Mouse (Mus musculus) left cerebral cortex, adult 2 months (tissue): Measurements from ENCODE around the gene Mvd. TPM values are rescaled to one million over a fixed set of nuclear protein-coding genes. Genes with fewer than 3 reads are reported as not detected.

Experiments used
- DNase-seq, 2 experiments: peaks; one replicate each; pipeline ENCODE4 v3.0.0; 2021 to 2022; ENCODE audit warnings: low spot score in 2 of 2, mixed read lengths in 1 of 2; ENCODE audit errors: extremely low spot score in 1 of 2
- H3K27ac ChIP-seq: fragments of 200-600 bp; 2 replicates; pipeline ENCODE4 v1.8.1; 2022
- H3K4me3 ChIP-seq: fragments of 200-600 bp; 2 replicates; pipeline ENCODE4 v1.8.1; 2022
- CTCF ChIP-seq: fragments of 200-600 bp; IDR thresholded peaks from 2 replicates; pipeline ENCODE4 v1.8.1; 2022; ENCODE audit warnings: antibody characterized with exemption, mild to moderate bottlenecking, moderate library complexity
- intact Hi-C: fragments of 180-260 bp; cut with DNase I; formaldehyde crosslinking; loops from one replicate; pipeline ENCODE4 v1.15.1; 2025
- total RNA-seq, 2 experiments: library from RNA; stranded (reverse); gene quantifications; 2 replicates each; pipeline ENCODE4 v1.2.3; 2021

Gene Mvd
- total RNA-seq, 2 experiments from 2014 or later = 20.8 to 25.3 TPM

- intact Hi-C loops = no loop called here
- no peak overlapping the region for H3K4me3 ChIP-seq
- H3K27ac ChIP-seq = no peak overlapping the region
- TF ChIP-seq CTCF = no peak
- DNase-seq = no peak
Observed at GRCm38 (mm10) chr8:122452154-122452553, 8.9 kb upstream of the Mvd start.

GRCm38 (mm10) chr8:122451161-122451703, 8.0 kb upstream of the Mvd start:
- TF ChIP-seq CTCF = no peak
- DNase-seq = no peak

GRCm38 (mm10) chr8:122445203-122445602, 2.0 kb upstream of the Mvd start:
- Histone ChIP-seq H3K4me3 (peak overlapping the region; percentile 69; the same call in 1 of the 2 replicates), H3K27ac (peak overlapping the region; percentile 9)
- no peak for DNase-seq
- intact Hi-C loops = no loop called here
- TF ChIP-seq CTCF = peak; percentile 7

More at GRCm38 (mm10) chr8:122451161-122451703, 8.0 kb upstream of the Mvd start:
- intact Hi-C loops = no loop called here
- no peak overlapping the region for H3K27ac ChIP-seq
- no peak overlapping the region for H3K4me3 ChIP-seq

GRCm38 (mm10) chr8:122444058-122444748, 981 bp upstream of the Mvd start:
- no peak for TF ChIP-seq CTCF
- intact Hi-C loops = loop anchor here (5.0 kb wide), 2 partner anchors 67 to 162 kb away; partner anchors contain the start of genes Zc3h18 and Zfpm1
- Histone ChIP-seq H3K27ac (peak overlapping the region; percentile 97), H3K4me3 (peak overlapping the region; percentile 69)
- DNase-seq = peak; percentile 66 to 77

- Histone ChIP-seq H3K4me3 (peak overlapping the region; percentile 69), H3K27ac (peak overlapping the region; percentile 58)
- intact Hi-C loops = loop anchor here (1.0 to 5.0 kb wide), 3 partner anchors 34 to 160 kb away; partner anchors contain the start of genes Ctu2, Rnf166, Zc3h18 and Zfpm1
- TF ChIP-seq CTCF = no peak
- DNase-seq = no peak
Observed at GRCm38 (mm10) chr8:122442781-122443180, 441 bp downstream of the Mvd start.

DNA sequence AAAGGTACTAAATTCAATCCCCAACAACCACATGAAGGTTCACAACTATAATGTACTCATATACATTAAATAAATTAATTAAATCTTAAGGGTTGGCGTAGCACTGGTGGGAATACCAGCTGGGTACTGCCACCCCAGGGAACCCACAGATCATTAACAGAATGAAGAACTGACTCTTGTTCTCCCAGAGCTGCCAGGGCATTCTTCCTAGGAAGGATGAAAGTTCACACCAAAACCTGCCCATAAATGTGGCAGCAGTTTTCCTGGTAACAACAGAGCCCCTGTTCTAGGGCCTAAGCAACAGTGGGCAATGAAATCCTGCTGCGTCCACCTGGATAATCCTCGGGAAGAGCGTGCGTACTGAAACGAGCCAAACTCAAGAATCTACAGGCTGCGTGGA, 866 bp downstream of the Mvd start:
- no peak for TF ChIP-seq CTCF
- DNase-seq = no peak
- H3K4me3 ChIP-seq = peak overlapping the region; percentile 69
- intact Hi-C loops = loop anchor here (5.0 kb wide), 2 partner anchors 65 to 160 kb away; partner anchors contain the start of genes Zc3h18 and Zfpm1
- no peak overlapping the region for H3K27ac ChIP-seq

DNA sequence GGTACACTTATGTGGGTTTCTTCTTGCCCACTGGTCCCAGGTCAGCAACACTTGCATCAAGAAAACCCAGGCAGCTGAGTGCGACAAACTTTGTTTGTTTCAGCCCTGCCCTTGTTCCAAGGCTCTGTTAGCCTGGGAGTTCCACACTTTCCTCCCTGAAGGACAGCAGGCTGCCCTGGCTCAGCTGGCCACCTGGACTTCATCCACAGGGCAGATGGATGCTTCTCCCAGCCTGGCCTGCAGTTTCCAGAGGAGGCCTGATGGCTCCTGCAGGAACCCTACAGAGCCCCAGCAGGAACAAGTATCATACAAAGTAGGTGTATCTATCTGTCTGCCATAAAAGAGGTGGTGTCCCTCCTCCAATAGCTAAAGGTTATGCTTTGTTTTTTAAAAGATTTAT, 1.9 kb downstream of the Mvd start:
- Histone ChIP-seq H3K27ac (no peak overlapping the region), H3K4me3 (no peak overlapping the region)
- intact Hi-C loops = loop anchor here (5.0 kb wide), 2 partner anchors 64 to 159 kb away; partner anchors contain the start of genes Zc3h18 and Zfpm1
- DNase-seq = no peak
- no peak for TF ChIP-seq CTCF

- intact Hi-C loops = no loop called here
- no peak overlapping the region for H3K27ac ChIP-seq
Observed at GRCm38 (mm10) chr8:122439336-122439735, 3.9 kb downstream of the Mvd start.

DNA sequence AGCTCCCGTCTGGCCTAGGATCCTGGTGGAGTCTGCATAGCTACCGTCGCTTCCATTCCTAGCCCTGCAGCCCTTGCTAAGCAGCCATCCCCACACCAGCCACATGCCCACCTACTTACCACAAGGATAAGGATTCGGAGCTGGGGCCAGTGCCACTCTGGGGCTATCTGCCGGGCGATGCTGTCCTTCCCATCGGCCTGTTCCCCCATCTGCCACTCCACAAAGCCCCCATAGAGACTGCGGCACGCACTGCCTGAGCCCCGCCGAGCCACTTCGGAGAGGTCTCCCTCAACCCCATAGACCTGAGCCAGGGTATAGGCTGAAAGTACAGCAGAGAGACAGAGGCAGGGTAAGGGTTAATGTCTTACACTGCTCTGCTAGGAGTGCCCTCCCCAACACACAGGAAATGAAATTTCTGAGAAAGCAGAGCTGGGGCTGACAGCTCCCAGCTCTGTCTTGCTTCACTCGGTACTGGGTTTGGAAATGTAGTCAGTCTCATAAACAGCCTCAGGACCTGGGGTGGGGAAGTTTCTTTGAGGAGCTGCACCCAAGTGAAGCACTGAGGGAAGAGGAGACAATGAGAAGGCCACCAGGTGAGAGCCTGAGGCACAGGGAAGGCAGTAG, 5.4 kb downstream of the Mvd start:
- H3K4me3 ChIP-seq = no peak overlapping the region
- DNase-seq = no peak
- intact Hi-C loops = no loop called here
- H3K27ac ChIP-seq = no peak overlapping the region
- no peak for TF ChIP-seq CTCF

More at GRCm38 (mm10) chr8:122439336-122439735, 3.9 kb downstream of the Mvd start:
- H3K4me3 ChIP-seq = no peak overlapping the region
- DNase-seq = no peak
- no peak for TF ChIP-seq CTCF

DNA sequence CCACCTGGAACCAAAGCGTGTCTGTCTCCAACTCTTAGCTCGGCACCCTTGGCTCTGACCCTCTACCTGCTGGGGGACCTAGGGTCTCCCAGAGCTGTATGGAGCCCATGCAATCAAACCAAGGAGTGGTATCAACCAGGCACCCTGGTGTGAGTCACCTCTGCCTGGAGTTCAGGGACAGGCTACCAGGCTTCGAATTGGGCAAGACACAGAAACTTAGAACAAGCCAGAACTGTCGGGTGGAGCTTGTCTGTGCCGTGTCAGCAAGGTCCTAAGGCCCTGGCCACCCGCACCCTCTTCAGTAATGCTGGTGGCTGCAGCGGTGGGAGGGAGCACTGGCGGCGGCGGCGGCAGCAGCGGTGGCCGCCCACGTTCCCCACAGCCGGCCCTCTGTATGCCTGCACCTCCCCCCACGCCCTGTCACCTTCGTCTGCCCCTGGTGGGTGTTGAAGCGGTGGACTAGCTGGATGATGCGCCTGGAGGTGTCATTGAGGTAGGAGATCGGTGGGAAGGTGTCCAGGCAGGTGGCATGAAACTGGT, 6.6 kb downstream of the Mvd start:
- no peak for DNase-seq
- Histone ChIP-seq H3K27ac (no peak overlapping the region), H3K4me3 (no peak overlapping the region)
- intact Hi-C loops = no loop called here
- no peak for TF ChIP-seq CTCF

DNA sequence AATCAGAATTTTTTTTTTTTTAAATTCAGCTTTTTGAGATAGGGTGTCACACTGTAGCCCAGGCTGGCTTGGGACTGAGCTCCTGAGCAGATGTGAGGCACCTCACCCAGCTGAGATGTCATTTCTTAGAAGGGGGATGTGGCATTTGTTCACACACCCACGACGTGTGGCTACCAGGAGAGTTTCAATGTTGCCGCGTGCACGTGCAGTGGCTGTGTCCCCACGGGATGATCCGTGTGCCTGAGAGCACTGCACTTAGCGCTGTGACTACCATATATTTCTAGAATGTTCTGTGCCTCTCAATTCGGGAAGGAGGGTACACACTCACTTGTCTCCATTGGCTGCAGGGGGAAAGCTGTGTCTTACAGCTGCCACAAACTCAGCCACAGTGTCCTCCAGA, 7.1 kb downstream of the Mvd start:
- H3K4me3 ChIP-seq = no peak overlapping the region
- intact Hi-C loops = no loop called here
- no peak overlapping the region for H3K27ac ChIP-seq
- TF ChIP-seq CTCF = no peak
- no peak for DNase-seq

DNA sequence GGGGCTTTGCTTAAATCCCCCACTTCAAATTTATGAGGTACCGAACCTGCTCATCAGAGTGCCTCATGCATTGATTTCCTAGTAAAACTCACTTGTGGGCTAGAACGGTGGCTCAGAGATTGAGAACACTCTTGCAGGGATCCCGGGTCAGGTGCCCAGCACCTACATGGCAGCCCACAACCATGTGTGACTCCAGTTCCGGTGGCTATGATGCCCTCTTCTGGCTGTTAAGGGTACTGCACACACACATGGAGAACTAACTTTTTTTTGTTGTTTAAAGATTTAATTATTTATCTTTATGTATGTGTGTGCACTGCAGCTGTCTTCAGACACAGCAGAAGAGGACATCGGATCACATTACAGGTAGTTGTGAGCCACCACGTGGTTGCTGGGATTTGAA, 7.8 kb downstream of the Mvd start:
- intact Hi-C loops = no loop called here
- H3K4me3 ChIP-seq = no peak overlapping the region
- no peak overlapping the region for H3K27ac ChIP-seq
- DNase-seq = no peak
- peak; percentile 44 for TF ChIP-seq CTCF
